Mouse (Mus musculus) thymus, postnatal 10 days (tissue): ENCODE results near the gene 9330182O14Rik.
A peak's percentile ranks its signal among the peaks of the same experiment; 100 is the strongest.

ENCODE experiments used
- DNase-seq, 2 experiments: peaks; one replicate each; pipeline ENCODE4 v3.0.0; 2021; ENCODE audit warnings: low spot score in 2 of 2

The 9330182O14Rik gene

GRCm38 (mm10) chr15:40134152-40134792 is at the start of gene 9330182O14Rik:
Gene 9330182O14Rik (plus strand): TSS chr15:40134365.
- peak in 1 of 2 experiments; percentile 21 for DNase-seq

GRCm38 (mm10) chr15:40103304-40103703 is 30.9 kb upstream of the 9330182O14Rik start:
- DNase-seq = no peak

GRCm38 (mm10) chr15:40105712-40106111 is 28.5 kb upstream of the 9330182O14Rik start:
- DNase-seq = no peak

GRCm38 (mm10) chr15:40113888-40114576 is 20.1 kb upstream of the 9330182O14Rik start:
- no peak for DNase-seq

- no peak for DNase-seq
Observed at GRCm38 (mm10) chr15:40114600-40115271, 19.4 kb upstream of the 9330182O14Rik start.

- DNase-seq = no peak
Observed at GRCm38 (mm10) chr15:40116396-40116795, 17.8 kb upstream of the 9330182O14Rik start.

GRCm38 (mm10) chr15:40124211-40124953 is 9.8 kb upstream of the 9330182O14Rik start:
- no peak for DNase-seq

GRCm38 (mm10) chr15:40129496-40129895 is 4.7 kb upstream of the 9330182O14Rik start:
- DNase-seq = no peak

GRCm38 (mm10) chr15:40130880-40131478 is 3.2 kb upstream of the 9330182O14Rik start:
- peak; percentile 43 to 78 for DNase-seq

- DNase-seq = no peak
Observed at GRCm38 (mm10) chr15:40132408-40132807, 1.8 kb upstream of the 9330182O14Rik start.

- DNase-seq = peak in 1 of 2 experiments; percentile 17
Observed at GRCm38 (mm10) chr15:40144221-40144620, 10.1 kb downstream of the 9330182O14Rik start.

- DNase-seq = no peak
Observed at GRCm38 (mm10) chr15:40157683-40158082, 23.5 kb downstream of the 9330182O14Rik start.

- DNase-seq = peak in 1 of 2 experiments; percentile 27
Observed at GRCm38 (mm10) chr15:40166560-40167275, 32.6 kb downstream of the 9330182O14Rik start.

- no peak for DNase-seq
Observed at GRCm38 (mm10) chr15:40167276-40168139, 33.3 kb downstream of the 9330182O14Rik start.

GRCm38 (mm10) chr15:40168140-40168688 is 34.0 kb downstream of the 9330182O14Rik start:
- no peak for DNase-seq

GRCm38 (mm10) chr15:40169061-40169460 is 34.9 kb downstream of the 9330182O14Rik start:
- no peak for DNase-seq

- no peak for DNase-seq
Observed at GRCm38 (mm10) chr15:40169705-40170104, 35.5 kb downstream of the 9330182O14Rik start.

GRCm38 (mm10) chr15:40179423-40179822 is 45.3 kb downstream of the 9330182O14Rik start:
- DNase-seq = no peak

- no peak for DNase-seq
Observed at GRCm38 (mm10) chr15:40187017-40187416, 52.9 kb downstream of the 9330182O14Rik start.
